Mouse (Mus musculus) liver, embryonic 14.5 days (tissue): ENCODE data around the gene Polk. TPM values are rescaled to one million over a fixed set of nuclear protein-coding genes. Genes with fewer than 3 reads are reported as not detected.
A peak's percentile ranks its signal among the peaks of the same experiment; 100 is the strongest.

Source experiments
- ATAC-seq: fragments of 200-750 bp; cut with Nextera tagmentation; 2 replicates; pipeline ENCODE4 v1.8.0; 2017; ENCODE audit warnings: moderate number of reproducible peaks, mild to moderate bottlenecking, moderate library complexity; ENCODE audit not compliant: insufficient read depth
- DNase-seq, 3 experiments: peaks; one replicate each; pipeline ENCODE4 v3.0.0-alpha.2; 2012 to 2013; ENCODE audit warnings: low read depth in 3 of 3, low spot score in 3 of 3
- H3K27ac ChIP-seq: fragments of 300-500 bp; sonication (generic); 2 replicates; pipeline ENCODE4 v1.5.1; 2014; ENCODE audit warnings: moderate library complexity, mild to moderate bottlenecking, control low read depth, inconsistent platforms
- H3K27me3 ChIP-seq: fragments of 300-500 bp; sonication (generic); 2 replicates; pipeline ENCODE4 v1.6.1; 2014; ENCODE audit warnings: mild to moderate bottlenecking, low read length, moderate library complexity; ENCODE audit not compliant: control insufficient read depth, insufficient read depth
- H3K36me3 ChIP-seq: fragments of 300-500 bp; sonication (generic); replicated peaks from 2 replicates; pipeline ENCODE4 v1.6.1; 2014; ENCODE audit warnings: low read depth; ENCODE audit not compliant: control insufficient read depth, insufficient read depth
- H3K4me1 ChIP-seq, 2 experiments: fragments of 200-500 bp in 1 of 2; fragments of 300-500 bp in 1 of 2; sonication (generic) in 1 of 2; replicated peaks; 2 replicates each; pipeline ENCODE4 v1.6.1; 2012 to 2014; ENCODE audit warnings: antibody characterized with exemption in 1 of 2, inconsistent platforms in 1 of 2, low read length in 1 of 2; ENCODE audit not compliant: control insufficient read depth in 2 of 2, insufficient read depth in 2 of 2
- H3K4me2 ChIP-seq: fragments of 300-500 bp; sonication (generic); 2 replicates; pipeline ENCODE4 v1.6.1; 2014; ENCODE audit warnings: low read depth, mild to moderate bottlenecking, control low read depth, moderate library complexity
- H3K4me3 ChIP-seq, 2 experiments: fragments of 200-500 bp in 1 of 2; fragments of 300-500 bp in 1 of 2; sonication (generic) in 1 of 2; 2 replicates each; pipeline ENCODE4 v1.5.1; 2012 to 2014; ENCODE audit warnings: low read depth in 2 of 2, low read length in 2 of 2, mild to moderate bottlenecking in 2 of 2, control low read depth in 1 of 2, inconsistent platforms in 1 of 2, moderate library complexity in 1 of 2; ENCODE audit not compliant: insufficient read depth in 1 of 2
- H3K9ac ChIP-seq: fragments of 300-500 bp; sonication (generic); replicated peaks from 2 replicates; pipeline ENCODE4 v1.6.1; 2014; ENCODE audit warnings: mild to moderate bottlenecking, control low read depth, moderate library complexity
- H3K9me3 ChIP-seq: fragments of 300-500 bp; sonication (generic); 2 replicates; pipeline ENCODE4 v1.6.1; 2016; ENCODE audit warnings: low read length, mixed read lengths; ENCODE audit not compliant: control insufficient read depth
- CTCF ChIP-seq: IDR thresholded peaks from 2 replicates; pipeline ENCODE4 v1.5.1; 2016; ENCODE audit warnings: antibody characterized with exemption, low read depth, control low read depth
- EP300 ChIP-seq: IDR thresholded peaks from 2 replicates; pipeline ENCODE4 v1.6.1; 2016; ENCODE audit warnings: antibody characterized with exemption, low read depth
- WGBS: fragments of 180-500 bp; shearing (Covaris S2); extraction: QIAGEN DNeasy Blood & Tissue Kit; methylation state at CpG from one replicate; pipeline ENCODE4 v1.1.7; 2014; ENCODE audit not compliant: insufficient replicate concordance; 5-methylcytosine and 5-hydroxymethylcytosine counted together
- polyA plus RNA-seq, 2 experiments: library from polyadenylated mRNA; depleted of rRNA in 1 of 2; stranded (reverse) in 1 of 2; unstranded in 1 of 2; fragments of >200 nt; fragmentation: Nextera tagmentation in 1 of 2; extraction: Ambion mirVana in 1 of 2; gene quantifications; 2 replicates each; pipeline versions ENCODE4 v1.2.1 to v1.2.3; 2012 to 2014

Polk gene
- polyA plus RNA-seq, 2 experiments: 2.7 to 3.5 TPM

GRCm38 (mm10) chr13:96555099-96555498 lies 12.7 kb upstream of the Polk start:
- no peak for TF ChIP-seq EP300
- no peak for TF ChIP-seq CTCF
- H3K36me3 ChIP-seq: no peaks in the 10 kb centered on the region
- H3K4me2 ChIP-seq: no peak overlapping the region
- WGBS: 82% methylated on average over 3 of the region's 3 CpGs
- H3K27me3 ChIP-seq: no peaks in the 10 kb centered on the region
- ATAC-seq (no peak), DNase-seq (no peak)
- H3K9ac ChIP-seq: no peak overlapping the region
- no peak overlapping the region for H3K27ac ChIP-seq
- H3K4me3 ChIP-seq: no peak overlapping the region
- no peaks in the 10 kb centered on the region for H3K9me3 ChIP-seq
- H3K4me1 ChIP-seq: no peaks in the 10 kb centered on the region

GRCm38 (mm10) chr13:96547941-96548340 lies 5.6 kb upstream of the Polk start:
- no peaks in the 10 kb centered on the region for H3K36me3 ChIP-seq
- H3K9ac ChIP-seq: no peak overlapping the region
- H3K9me3 ChIP-seq: no peaks in the 10 kb centered on the region
- no peak overlapping the region for H3K4me2 ChIP-seq
- no peak for DNase-seq
- TF ChIP-seq EP300 (no peak), CTCF (no peak)
- WGBS: 48% methylated on average over 4 of the region's 4 CpGs
- no peak overlapping the region for H3K27ac ChIP-seq
- H3K4me3 ChIP-seq: no peak overlapping the region
- no peak for ATAC-seq
- H3K4me1 ChIP-seq: peaks cover 0 to 3% of the 10 kb centered on the region in 2 experiments; a peak in 3 of 4 replicates
- no peaks in the 10 kb centered on the region for H3K27me3 ChIP-seq

GRCm38 (mm10) chr13:96547250-96547649 lies 4.9 kb upstream of the Polk start:
- TF ChIP-seq EP300 (no peak), CTCF (no peak)
- H3K9me3 ChIP-seq: no peaks in the 10 kb centered on the region
- no peak overlapping the region for H3K4me2 ChIP-seq
- no peaks in the 10 kb centered on the region for H3K36me3 ChIP-seq
- DNase-seq: no peak
- no peak overlapping the region for H3K27ac ChIP-seq
- H3K9ac ChIP-seq: no peak overlapping the region
- H3K27me3 ChIP-seq: no peaks in the 10 kb centered on the region
- 12% methylated on average over 1 of the region's 1 CpGs for WGBS
- no peak for ATAC-seq
- H3K4me1 ChIP-seq: peaks cover 0 to 3% of the 10 kb centered on the region in 2 experiments; a peak in 3 of 4 replicates
- no peak overlapping the region for H3K4me3 ChIP-seq

- ATAC-seq (no peak), DNase-seq (peak; percentile 34 to 42 (median 36))
- Histone ChIP-seq H3K4me1 (peaks cover 0 to 8% of the 10 kb centered on the region in 2 experiments; a peak in 3 of 4 replicates), H3K27ac (no peak overlapping the region), H3K27me3 (no peaks in the 10 kb centered on the region), H3K9ac (no peak overlapping the region), H3K36me3 (no peaks in the 10 kb centered on the region), H3K4me2 (peak overlapping the region; percentile 69), H3K9me3 (no peaks in the 10 kb centered on the region), H3K4me3 (no peak overlapping the region; a peak in 1 of 4 replicates)
- TF ChIP-seq EP300 (no peak), CTCF (peak; percentile 57)
- WGBS: 51% methylated on average over 2 of the region's 2 CpGs
These were observed 2.1 kb upstream of the Polk start for GRCm38 (mm10) chr13:96544506-96544905.

- Histone ChIP-seq H3K4me2 (peak overlapping the region; percentile 69), H3K4me1 (peaks cover 0 to 8% of the 10 kb centered on the region in 2 experiments; a peak in 3 of 4 replicates), H3K4me3 (peak overlapping the region; percentile 87 to 100), H3K36me3 (no peaks in the 10 kb centered on the region), H3K9me3 (no peaks in the 10 kb centered on the region), H3K27me3 (no peaks in the 10 kb centered on the region), H3K9ac (peak overlapping the region; percentile 99), H3K27ac (peak overlapping the region; percentile 76)
- DNase-seq (peak; percentile 16 to 28 (median 17)), ATAC-seq (peak; percentile 62)
- under 1% methylated on average over 71 of the region's 73 CpGs for WGBS
- TF ChIP-seq EP300 (no peak), CTCF (no peak)
These were observed 817 bp upstream of the Polk start for GRCm38 (mm10) chr13:96542901-96543891.
